Mouse (Mus musculus) macrophage (primary cell): ENCODE measurements around the gene Marveld1. TPM values are rescaled to one million over a fixed set of nuclear protein-coding genes. Genes with fewer than 3 reads are reported as not detected.
A peak's percentile ranks its signal among the peaks of the same experiment; 100 is the strongest.

Experiments
- H3K27ac ChIP-seq: fragments of 350-480 bp; formaldehyde crosslinking; 2 replicates; pipeline ENCODE4 v1.9.0; 2021
- H3K36me3 ChIP-seq: fragments of 350-480 bp; formaldehyde crosslinking; 2 replicates; pipeline ENCODE4 v1.9.0; 2021; ENCODE audit errors: inconsistent target
- H3K4me3 ChIP-seq: fragments of 350-480 bp; formaldehyde crosslinking; 2 replicates; pipeline ENCODE4 v1.9.0; 2021; ENCODE audit errors: inconsistent target
- H3K79me2 ChIP-seq: fragments of 350-480 bp; formaldehyde crosslinking; 2 replicates; pipeline ENCODE4 v1.9.0; 2021; ENCODE audit errors: inconsistent target
- WGBS: methylation state at CpG from one replicate; pipeline ENCODE4 v1.1.7; 2026; ENCODE audit warnings: inconsistent platforms; ENCODE audit not compliant: missing documents; 5-methylcytosine and 5-hydroxymethylcytosine counted together
- polyA plus RNA-seq: library from polyadenylated mRNA; stranded (reverse); fragments of 250-400 nt; gene quantifications from 3 replicates; pipeline ENCODE4 v1.2.4, GENCODE M21; 2018; ENCODE audit warnings: inconsistent platforms

Marveld1 gene
- polyA plus RNA-seq, 1 experiment from 2014 or later, result 2.9 TPM

- Histone ChIP-seq H3K36me3 (no peaks in the 10 kb centered on the region), H3K4me3 (no peak overlapping the region; the same call in 1 of the 2 replicates), H3K27ac (peak overlapping the region; percentile 87), H3K79me2 (no peaks in the 10 kb centered on the region)
- WGBS, result 15% methylated on average over 14 of the region's 14 CpGs
Measured at GRCm38 (mm10) chr19:42129509-42130293, 17.5 kb upstream of the Marveld1 start.

- WGBS, result 56% methylated on average over 3 of the region's 3 CpGs
- Histone ChIP-seq H3K27ac (peak overlapping the region; percentile 87), H3K79me2 (no peaks in the 10 kb centered on the region), H3K4me3 (no peak overlapping the region), H3K36me3 (no peaks in the 10 kb centered on the region)
Measured at GRCm38 (mm10) chr19:42130294-42130606, 16.9 kb upstream of the Marveld1 start.

- H3K36me3 ChIP-seq, result no peaks in the 10 kb centered on the region
- no peak overlapping the region for H3K4me3 ChIP-seq
- 17% methylated on average over 5 of the region's 5 CpGs for WGBS
- peak overlapping the region; percentile 87 for H3K27ac ChIP-seq
- H3K79me2 ChIP-seq, result no peaks in the 10 kb centered on the region
Measured at GRCm38 (mm10) chr19:42131101-42131500, 16.1 kb upstream of the Marveld1 start.

- H3K4me3 ChIP-seq, result no peak overlapping the region
- H3K36me3 ChIP-seq, result no peaks in the 10 kb centered on the region
- no peaks in the 10 kb centered on the region for H3K79me2 ChIP-seq
- no peak overlapping the region for H3K27ac ChIP-seq
Measured at GRCm38 (mm10) chr19:42135070-42135469, 12.1 kb upstream of the Marveld1 start.

DNA sequence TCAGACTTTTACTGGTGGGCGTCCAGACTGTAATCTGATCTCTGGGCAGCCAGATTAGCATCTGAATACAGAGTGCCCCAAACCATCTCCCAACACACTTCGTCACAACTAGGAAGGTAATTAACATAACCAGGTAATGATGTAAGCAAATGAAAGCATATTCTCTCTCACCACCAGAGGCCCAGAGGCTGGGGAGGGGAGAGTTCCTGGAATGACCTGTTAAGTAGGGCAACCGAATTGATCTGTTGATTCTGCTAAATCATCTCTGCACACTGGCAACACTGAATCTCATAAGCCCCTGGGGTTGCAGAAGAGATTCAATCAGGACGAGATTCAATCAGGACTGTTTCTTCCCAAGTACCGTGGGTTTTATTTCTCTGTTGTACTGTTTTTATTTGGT lies 11.1 kb upstream of the Marveld1 start:
- WGBS, result 82% methylated on average over 5 of the region's 5 CpGs
- Histone ChIP-seq H3K4me3 (no peak overlapping the region), H3K36me3 (no peaks in the 10 kb centered on the region), H3K27ac (no peak overlapping the region), H3K79me2 (no peaks in the 10 kb centered on the region)

DNA sequence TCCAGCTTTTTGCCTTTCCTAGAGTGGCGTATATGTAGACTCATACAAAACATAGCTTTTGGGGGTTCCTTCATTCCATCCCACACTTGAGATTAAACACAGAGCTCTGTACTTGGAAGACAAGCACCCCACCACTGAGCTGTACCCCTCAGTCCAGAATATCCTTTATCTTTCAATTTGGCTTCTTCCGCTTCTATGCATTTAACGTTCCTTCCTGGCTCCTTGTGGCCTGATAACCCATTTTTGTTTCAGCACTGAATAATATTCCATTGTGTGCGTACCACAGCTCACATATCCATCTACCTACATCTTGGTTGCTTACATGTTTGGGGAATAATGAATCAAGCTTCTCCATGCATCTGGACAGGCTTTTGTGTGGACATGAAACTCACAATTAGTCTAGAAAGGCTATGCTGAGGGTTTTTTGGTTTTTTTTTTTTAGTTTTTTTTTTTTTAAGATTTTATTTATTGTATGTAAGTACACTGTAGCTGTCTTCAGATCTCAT lies 10.0 kb upstream of the Marveld1 start:
- 96% methylated on average over 4 of the region's 4 CpGs for WGBS
- H3K27ac ChIP-seq, result no peak overlapping the region
- no peak overlapping the region for H3K4me3 ChIP-seq
- no peaks in the 10 kb centered on the region for H3K36me3 ChIP-seq
- no peaks in the 10 kb centered on the region for H3K79me2 ChIP-seq

GRCm38 (mm10) chr19:42138517-42139285 lies 8.5 kb upstream of the Marveld1 start:
- 89% methylated on average over 15 of the region's 15 CpGs for WGBS
- no peaks in the 10 kb centered on the region for H3K36me3 ChIP-seq
- H3K27ac ChIP-seq, result no peak overlapping the region
- H3K4me3 ChIP-seq, result no peak overlapping the region
- H3K79me2 ChIP-seq, result no peaks in the 10 kb centered on the region

DNA sequence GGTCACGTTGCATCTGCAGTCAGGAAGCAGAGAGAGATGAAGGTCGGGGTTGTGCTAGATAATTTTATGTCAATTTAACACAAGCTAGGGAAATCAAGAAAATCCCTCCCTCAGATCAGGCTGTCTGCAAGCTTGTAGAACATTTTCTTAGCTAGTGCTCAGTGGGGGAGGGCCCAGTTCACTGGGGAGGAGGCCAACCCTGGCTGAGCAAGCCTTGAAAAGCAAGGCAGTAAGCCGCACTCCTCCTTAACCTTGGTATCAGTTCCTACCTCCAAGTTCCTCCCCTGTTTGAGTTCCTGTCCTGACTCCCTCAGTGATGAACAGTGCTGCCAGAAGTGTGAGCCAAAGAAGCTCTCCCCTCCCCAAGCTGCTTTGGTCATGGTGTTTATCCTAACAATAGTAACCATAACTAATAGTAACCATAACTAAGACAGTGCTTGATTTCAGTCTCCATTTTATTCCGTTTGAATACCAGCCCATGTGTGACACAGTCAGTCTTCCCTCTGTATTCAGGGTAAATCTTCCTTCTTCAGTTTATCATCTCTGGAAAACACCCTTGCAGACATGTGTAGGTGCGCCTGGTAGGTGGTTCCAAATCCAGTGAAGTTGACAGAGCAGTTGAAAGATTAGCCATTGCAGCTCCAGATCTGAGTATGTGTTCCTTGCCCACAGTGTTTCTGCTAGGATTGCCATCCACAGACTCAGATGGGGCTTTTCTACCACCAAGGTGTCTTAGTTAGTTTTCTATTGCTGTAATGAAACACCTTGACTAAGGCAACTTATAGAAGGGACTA lies 7.3 kb upstream of the Marveld1 start:
- Histone ChIP-seq H3K36me3 (no peaks in the 10 kb centered on the region), H3K79me2 (no peaks in the 10 kb centered on the region), H3K27ac (no peak overlapping the region), H3K4me3 (no peak overlapping the region)
- whole genome bisulfite sequencing, result 77% methylated on average over 5 of the region's 5 CpGs

DNA sequence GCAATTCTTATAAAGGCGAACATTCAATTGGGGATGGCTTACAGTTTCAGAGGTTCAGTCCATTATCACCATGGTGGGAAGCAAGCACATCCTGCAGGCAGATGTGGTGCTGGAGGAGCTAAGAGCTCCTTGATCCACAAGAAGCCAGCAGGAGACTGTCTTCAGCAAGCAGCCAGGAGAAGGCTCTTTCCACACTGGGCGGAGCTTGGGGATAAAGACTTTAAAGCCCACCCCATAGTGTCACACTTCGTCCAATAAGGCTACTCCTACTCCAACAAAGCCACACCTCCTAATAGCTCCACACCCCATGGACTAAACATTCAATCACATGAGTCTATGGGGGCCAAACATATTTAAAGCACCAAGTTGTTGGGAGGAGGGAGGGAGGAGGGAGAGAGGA lies 5.2 kb upstream of the Marveld1 start:
- no peaks in the 10 kb centered on the region for H3K36me3 ChIP-seq
- H3K79me2 ChIP-seq, result no peaks in the 10 kb centered on the region
- 97% methylated on average over 3 of the region's 3 CpGs for WGBS
- no peak overlapping the region for H3K27ac ChIP-seq
- H3K4me3 ChIP-seq, result no peak overlapping the region

DNA sequence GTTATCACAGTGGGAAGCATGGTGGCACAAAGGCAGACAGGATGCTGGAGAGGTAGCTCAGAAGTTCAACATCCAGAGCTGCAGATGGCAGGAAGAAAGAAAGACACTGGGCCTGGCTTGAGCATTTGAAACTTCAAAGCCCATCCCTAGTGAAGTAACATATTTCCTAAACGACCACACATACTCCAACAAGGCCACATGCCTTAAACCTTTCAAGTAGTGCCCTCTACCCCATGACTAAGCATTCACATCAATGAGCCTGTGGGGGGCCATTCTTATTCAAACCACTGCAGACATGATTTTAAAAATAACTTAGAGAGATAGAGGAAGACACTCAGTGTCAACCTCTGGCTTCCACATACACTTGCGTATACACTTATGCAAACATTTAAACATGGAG lies 4.4 kb upstream of the Marveld1 start:
- WGBS, result 72% methylated on average over 2 of the region's 2 CpGs
- no peaks in the 10 kb centered on the region for H3K36me3 ChIP-seq
- no peak overlapping the region for H3K27ac ChIP-seq
- no peak overlapping the region for H3K4me3 ChIP-seq
- H3K79me2 ChIP-seq, result no peaks in the 10 kb centered on the region

DNA sequence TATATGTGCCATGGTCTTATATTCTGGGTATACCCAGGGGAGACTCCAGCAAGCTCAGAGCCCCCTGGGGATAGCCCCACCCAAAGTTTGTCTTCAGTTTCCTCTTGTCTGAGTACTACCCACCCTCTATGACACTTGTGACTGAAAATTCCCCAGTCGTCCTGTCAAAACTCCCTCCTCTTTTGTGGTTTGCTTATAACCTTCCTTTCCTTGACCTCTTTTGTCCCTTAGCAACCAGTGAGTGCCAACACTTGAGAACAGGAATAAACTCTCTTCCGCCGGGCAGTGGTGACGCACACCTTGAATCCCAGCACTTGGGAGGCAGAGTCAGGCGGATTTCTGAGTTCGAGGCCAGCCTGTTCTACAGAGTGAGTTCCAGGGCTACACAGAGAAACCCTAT lies 3.1 kb upstream of the Marveld1 start:
- Histone ChIP-seq H3K27ac (no peak overlapping the region), H3K4me3 (no peak overlapping the region), H3K79me2 (peaks cover 6% of the 10 kb centered on the region; the same call in 1 of the 2 replicates), H3K36me3 (no peaks in the 10 kb centered on the region)
- WGBS, result 50% methylated on average over 6 of the region's 6 CpGs

DNA sequence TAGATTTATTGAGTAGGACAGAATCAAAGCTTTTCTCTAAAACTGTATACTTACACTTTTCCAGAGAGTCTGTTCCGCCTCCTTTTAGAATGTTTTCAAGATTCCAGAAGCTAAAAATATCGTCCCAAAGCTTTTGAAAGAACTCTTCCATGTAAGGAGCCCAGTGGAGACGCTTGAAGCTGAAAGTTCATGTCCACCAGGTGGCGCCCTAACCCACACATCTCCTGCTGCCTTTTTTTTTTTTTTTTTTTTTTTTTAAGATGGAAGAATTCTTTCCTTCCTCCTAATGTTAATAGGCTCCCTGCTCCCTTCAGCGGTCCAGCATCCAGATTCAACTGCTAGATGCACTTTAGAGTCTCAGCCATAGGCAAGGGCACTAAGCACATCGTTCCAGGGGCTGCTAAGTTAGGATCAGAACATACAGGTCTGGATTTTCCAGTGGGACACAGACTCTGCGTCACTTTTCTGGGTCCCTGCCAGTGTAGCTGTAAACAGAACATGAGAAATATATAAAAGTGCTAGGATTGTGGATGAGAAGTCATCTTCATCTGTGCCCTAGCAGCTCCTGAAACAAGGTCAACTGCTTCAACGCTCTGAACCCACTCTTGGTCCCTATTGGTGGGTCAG lies 2.5 kb upstream of the Marveld1 start:
- Histone ChIP-seq H3K79me2 (peaks cover 6% of the 10 kb centered on the region; the same call in 1 of the 2 replicates), H3K27ac (no peak overlapping the region), H3K4me3 (no peak overlapping the region), H3K36me3 (no peaks in the 10 kb centered on the region)
- 37% methylated on average over 8 of the region's 8 CpGs for WGBS

- Histone ChIP-seq H3K79me2 (peaks cover 6% of the 10 kb centered on the region; the same call in 1 of the 2 replicates), H3K27ac (no peak overlapping the region), H3K4me3 (no peak overlapping the region), H3K36me3 (no peaks in the 10 kb centered on the region)
- 58% methylated on average over 4 of the region's 4 CpGs for WGBS
Measured at GRCm38 (mm10) chr19:42145210-42145609, 2.0 kb upstream of the Marveld1 start.

GRCm38 (mm10) chr19:42145731-42146130 lies 1.5 kb upstream of the Marveld1 start:
- Histone ChIP-seq H3K79me2 (peaks cover 6% of the 10 kb centered on the region; the same call in 1 of the 2 replicates), H3K27ac (no peak overlapping the region), H3K4me3 (no peak overlapping the region), H3K36me3 (no peaks in the 10 kb centered on the region)
- 97% methylated on average over 2 of the region's 2 CpGs for WGBS
